17 mouse cellular contexts compared by ENCODE assay signal in genomic region chr4:143301042-143301441, GRCm38 (mm10). TPM values are rescaled to one million over a fixed set of nuclear protein-coding genes. Genes with fewer than 3 reads are reported as not detected.
DNase-seq lines count a peak whose midpoint lies in the region; ATAC-seq and TF ChIP-seq lines count a peak whose summit lies in the region.
"Had no signal": no experiment of that assay in that cellular context is flagged by ENCODE, and none has a peak within 500 bp of the region (broad histone marks: within the 10 kb centered on the region; RNA-seq: fewer than 3 reads in every experiment).

No protein-coding gene starts in this region.

- 74% methylated on average over 5 of the region's 5 CpGs for WGBS in forebrain, embryonic 12.5 days
- WGBS in forebrain, postnatal 0 days = 82% methylated on average over 5 of the region's 5 CpGs
- WGBS in kidney, embryonic 15.5 days = 24% methylated on average over 5 of the region's 5 CpGs
- WGBS in hindbrain, embryonic 14.5 days = 67% methylated on average over 5 of the region's 5 CpGs

- DNase-seq in forebrain, postnatal 0 days = no peak
- no peak for DNase-seq in kidney, adult 8-10 months
- no peak for DNase-seq in hindbrain, embryonic 14.5 days (ENCODE audit: low spot score)
- no peak for DNase-seq in frontal cortex, postnatal 25 days (ENCODE audit: low spot score in 2 of 2)
- no peak for DNase-seq in left cerebral cortex, postnatal 25 days (ENCODE audit: low spot score in 2 of 2)
- DNase-seq: adrenal gland, postnatal 36 days; cerebellum, adult 11 months; gastrocnemius, adult 2 months; thymus, postnatal 4 days had no signal

- no peaks in the 10 kb centered on the region for H3K9me3 ChIP-seq in forebrain, embryonic 12.5 days
- H3K9me3 ChIP-seq in forebrain, postnatal 0 days (ENCODE audit: low read length) = no peaks in the 10 kb centered on the region
- H3K9me3 ChIP-seq in kidney, embryonic 15.5 days (replicated peaks) = no peaks in the 10 kb centered on the region
- H3K9me3 ChIP-seq in E14TG2a.4 (ENCODE audit: low read length) = no peaks in the 10 kb centered on the region
- no peaks in the 10 kb centered on the region for H3K9me3 ChIP-seq in hindbrain, embryonic 14.5 days (ENCODE audit: control insufficient read depth, low read length)
- H3K9me3 ChIP-seq: limb, embryonic 15.5 days had no signal

- H3K4me1 ChIP-seq in forebrain, embryonic 12.5 days = peaks cover 48% of the 10 kb centered on the region
- 0 out of 2 replicates have a peak, but pooled peaks cover 4% of the 10 kb centered on the region for H3K4me1 ChIP-seq in forebrain, postnatal 0 days (ENCODE audit: insufficient read depth)
- peaks cover 53% of the 10 kb centered on the region for H3K4me1 ChIP-seq in kidney, embryonic 15.5 days
- H3K4me1 ChIP-seq in E14TG2a.4 (replicated peaks; ENCODE audit: low read depth, low read length) = peaks cover 88% of the 10 kb centered on the region
- H3K4me1 ChIP-seq in hindbrain, embryonic 14.5 days (replicated peaks; ENCODE audit: control insufficient read depth, insufficient read depth, low read length) = peaks cover 16% of the 10 kb centered on the region; the same call in 1 of the 2 replicates

- H3K27me3 ChIP-seq in forebrain, embryonic 12.5 days = no peaks in the 10 kb centered on the region
- peaks cover 4% of the 10 kb centered on the region; the same call in 1 of the 2 replicates for H3K27me3 ChIP-seq in forebrain, postnatal 0 days (ENCODE audit: insufficient read depth, low read length)
- peaks cover 7% of the 10 kb centered on the region; the same call in 1 of the 2 replicates for H3K27me3 ChIP-seq in kidney, embryonic 15.5 days
- peaks cover 14% of the 10 kb centered on the region; the same call in 1 of the 2 replicates for H3K27me3 ChIP-seq in E14TG2a.4 (ENCODE audit: insufficient read depth, low read length)
- H3K27me3 ChIP-seq in hindbrain, embryonic 14.5 days (ENCODE audit: control insufficient read depth, insufficient read depth, low read length) = peaks cover 11% of the 10 kb centered on the region; the same call in 1 of the 2 replicates

- no peak overlapping the region for H3K27ac ChIP-seq in forebrain, embryonic 12.5 days
- H3K27ac ChIP-seq in forebrain, postnatal 0 days (ENCODE audit: low read depth, low read length) = no peak overlapping the region
- no peak overlapping the region for H3K27ac ChIP-seq in kidney, embryonic 15.5 days
- no peak overlapping the region for H3K27ac ChIP-seq in hindbrain, embryonic 14.5 days
- H3K27ac ChIP-seq: gastrocnemius, adult 2 months; limb, embryonic 15.5 days had no signal

- H3K4me2 ChIP-seq in forebrain, embryonic 12.5 days = peak overlapping the region; percentile 69
- H3K4me2 ChIP-seq in forebrain, postnatal 0 days (ENCODE audit: low read depth) = no peak overlapping the region
- H3K4me2 ChIP-seq in kidney, embryonic 15.5 days = peak overlapping the region; percentile 66
- peak overlapping the region; percentile 58; the same call in 1 of the 2 replicates for H3K4me2 ChIP-seq in hindbrain, embryonic 14.5 days (replicated peaks)

- ATAC-seq in forebrain, embryonic 12.5 days (ENCODE audit: low FRiP score) = no peak
- ATAC-seq in forebrain, postnatal 0 days = no peak
- ATAC-seq in kidney, embryonic 15.5 days (replicated peaks; ENCODE audit: low FRiP score) = no peak
- no peak for ATAC-seq in hindbrain, embryonic 14.5 days (ENCODE audit: low FRiP score)

- no peaks in the 10 kb centered on the region for H3K36me3 ChIP-seq in forebrain, embryonic 12.5 days (replicated peaks)
- no peaks in the 10 kb centered on the region for H3K36me3 ChIP-seq in forebrain, postnatal 0 days (ENCODE audit: insufficient read depth)
- H3K36me3 ChIP-seq in kidney, embryonic 15.5 days = no peaks in the 10 kb centered on the region
- H3K36me3 ChIP-seq in E14TG2a.4 (ENCODE audit: insufficient read depth, low read length) = peaks cover 3% of the 10 kb centered on the region; the same call in 1 of the 2 replicates
- no peaks in the 10 kb centered on the region for H3K36me3 ChIP-seq in hindbrain, embryonic 14.5 days (replicated peaks; ENCODE audit: control insufficient read depth, insufficient read depth)
- H3K36me3 ChIP-seq: G1E; limb, embryonic 15.5 days had no signal

- no peak for TF ChIP-seq CTCF in forebrain, postnatal 0 days (IDR thresholded peaks at IDR 0.05; ENCODE audit: low read depth)
- TF ChIP-seq CTCF in E14TG2a.4 (conservative IDR thresholded peaks at IDR 0.05; ENCODE audit: low read length) = no peak

- H3K4me3 ChIP-seq in forebrain, embryonic 12.5 days (replicated peaks) = no peak overlapping the region
- no peak overlapping the region for H3K4me3 ChIP-seq in forebrain, postnatal 0 days (ENCODE audit: low read depth, low read length)
- H3K4me3 ChIP-seq in kidney, embryonic 15.5 days (replicated peaks) = peak overlapping the region; percentile 49
- H3K4me3 ChIP-seq in E14TG2a.4 (replicated peaks; ENCODE audit: low read length) = peak overlapping the region; percentile 75
- H3K4me3 ChIP-seq in hindbrain, embryonic 14.5 days (replicated peaks; ENCODE audit: low read length) = no peak overlapping the region
- H3K4me3 ChIP-seq: erythroblast, embryonic 14.5 days; gastrocnemius, adult 2 months had no signal

- no peak overlapping the region for H3K9ac ChIP-seq in forebrain, embryonic 12.5 days
- no peak overlapping the region for H3K9ac ChIP-seq in forebrain, postnatal 0 days
- no peak overlapping the region for H3K9ac ChIP-seq in kidney, embryonic 15.5 days
- no peak overlapping the region for H3K9ac ChIP-seq in hindbrain, embryonic 14.5 days
- H3K9ac ChIP-seq: limb, embryonic 15.5 days had no signal

- intact Hi-C loops in left cerebral cortex, postnatal 25 days (cut with DNase I) = no loop called here

RNA-seq across cellular contexts. Expression of gene Pdpn, which starts 1.7 kb away (rescaled TPM):
- polyA plus RNA-seq in forebrain, embryonic 12.5 days (2016; fragmentation: Nextera tagmentation; extraction: Ambion mirVana) = 61.5 and 68.0 TPM in 2 replicates
- total RNA-seq in forebrain, postnatal 0 days (2014; rRNA removed) = 31.5 and 36.8 TPM in 2 replicates
- 38.7 and 39.2 TPM in 2 replicates for polyA plus RNA-seq in forebrain, postnatal 0 days (2015; fragmentation: Nextera tagmentation; extraction: Ambion mirVana)
- polyA plus RNA-seq in kidney, embryonic 15.5 days (2015; fragmentation: Nextera tagmentation; extraction: Ambion mirVana) = 50.0 and 50.7 TPM in 2 replicates
- 56.6 and 59.6 TPM in 2 replicates for polyA plus RNA-seq in hindbrain, embryonic 14.5 days (2014; fragmentation: Nextera tagmentation; extraction: Ambion mirVana)
- total RNA-seq in left cerebral cortex, postnatal 25 days (2021) = 10 to 100 TPM; 14.7 to 15.9 TPM
- polyA plus RNA-seq: erythroblast, embryonic 14.5 days; G1E had no signal

RNA-seq across cellular contexts. Expression of gene Lrrc38, which starts 48.5 kb away (rescaled TPM):
- polyA plus RNA-seq in forebrain, embryonic 12.5 days (2016; fragmentation: Nextera tagmentation; extraction: Ambion mirVana) = not detected in 2 replicates
- total RNA-seq in forebrain, postnatal 0 days (2014; rRNA removed) = 0.08 and 0.29 TPM in 2 replicates
- 0.35 and 0.43 TPM in 2 replicates for polyA plus RNA-seq in forebrain, postnatal 0 days (2015; fragmentation: Nextera tagmentation; extraction: Ambion mirVana)
- polyA plus RNA-seq in kidney, embryonic 15.5 days (2015; fragmentation: Nextera tagmentation; extraction: Ambion mirVana) = 0.17 and 0.31 TPM in 2 replicates
- 0.40 and 0.51 TPM in 2 replicates for polyA plus RNA-seq in hindbrain, embryonic 14.5 days (2014; fragmentation: Nextera tagmentation; extraction: Ambion mirVana)
- total RNA-seq in left cerebral cortex, postnatal 25 days (2021) = 1 to 10 TPM; 1.9 to 2.3 TPM
- total RNA-seq: G1E had no signal
- polyA plus RNA-seq: erythroblast, embryonic 14.5 days; G1E; intestine, embryonic 16.5 days; small intestine, adult 2 months had no signal

Comparison
In these comparisons a context has a peak if more than half of its experiments do, and no peak if none do; other contexts are left out.
1. H3K4me3 ChIP-seq: peak in kidney, embryonic 15.5 days (single experiment) and E14TG2a.4 (single experiment); none in forebrain, embryonic 12.5 days (single experiment), forebrain, postnatal 0 days (single experiment) and hindbrain, embryonic 14.5 days (single experiment).